Mouse (Mus musculus): ENCODE results near the gene Agap1.

Agap1 gene

GRCm38 (mm10) chr1:89619963-89620362 lies 165.4 kb downstream of the Agap1 start:
- no peak for DNase-seq

GRCm38 (mm10) chr1:89621014-89621791 lies 166.6 kb downstream of the Agap1 start:
- no peak for DNase-seq

- peak in 1 of 2 experiments; percentile 31 for DNase-seq
Measured at GRCm38 (mm10) chr1:89621952-89622351, 167.3 kb downstream of the Agap1 start.

- no peak for DNase-seq
Measured at GRCm38 (mm10) chr1:89622801-89623200, 168.2 kb downstream of the Agap1 start.

- no peak for DNase-seq
Measured at GRCm38 (mm10) chr1:89625312-89625711, 170.7 kb downstream of the Agap1 start.

GRCm38 (mm10) chr1:89625967-89626366 lies 171.4 kb downstream of the Agap1 start:
- no peak for DNase-seq

GRCm38 (mm10) chr1:89626940-89627339 lies 172.3 kb downstream of the Agap1 start:
- peak in 1 of 2 experiments; percentile 28 for DNase-seq

GRCm38 (mm10) chr1:89627650-89628049 lies 173.0 kb downstream of the Agap1 start:
- DNase-seq: peak; percentile 52 to 63

GRCm38 (mm10) chr1:89630836-89631235 lies 176.2 kb downstream of the Agap1 start:
- no peak for DNase-seq

- peak; percentile 20 to 27 for DNase-seq
Measured at GRCm38 (mm10) chr1:89631747-89632146, 177.1 kb downstream of the Agap1 start.

GRCm38 (mm10) chr1:89634055-89634454 lies 179.4 kb downstream of the Agap1 start:
- DNase-seq: peak in 1 of 2 experiments; percentile 23

- no peak for DNase-seq
Measured at GRCm38 (mm10) chr1:89635131-89635530, 180.5 kb downstream of the Agap1 start.

GRCm38 (mm10) chr1:89637670-89638069 lies 183.1 kb downstream of the Agap1 start:
- no peak for DNase-seq

- DNase-seq: peak; percentile 61 to 69
Measured at GRCm38 (mm10) chr1:89643445-89644100, 189.0 kb downstream of the Agap1 start.

GRCm38 (mm10) chr1:89644120-89644519 lies 189.5 kb downstream of the Agap1 start:
- DNase-seq: peak; percentile 56 to 69

GRCm38 (mm10) chr1:89646326-89647018 lies 191.9 kb downstream of the Agap1 start:
- DNase-seq: peak; percentile 84 to 87

- no peak for DNase-seq
Measured at GRCm38 (mm10) chr1:89647505-89647904, 192.9 kb downstream of the Agap1 start.

- no peak for DNase-seq
Measured at GRCm38 (mm10) chr1:89650557-89650956, 196.0 kb downstream of the Agap1 start.

- no peak for DNase-seq
Measured at GRCm38 (mm10) chr1:89656167-89656566, 201.6 kb downstream of the Agap1 start.

- peak; percentile 54 to 63 for DNase-seq
Measured at GRCm38 (mm10) chr1:89656643-89657321, 202.2 kb downstream of the Agap1 start.

GRCm38 (mm10) chr1:89660804-89661203 lies 206.2 kb downstream of the Agap1 start:
- no peak for DNase-seq

- DNase-seq: no peak
Measured at GRCm38 (mm10) chr1:89666154-89666553, 211.5 kb downstream of the Agap1 start.

GRCm38 (mm10) chr1:89667387-89667786 lies 212.8 kb downstream of the Agap1 start:
- DNase-seq: no peak

Measured in kidney, postnatal 4 days (tissue).